Mouse (Mus musculus): Measurements from ENCODE around the gene Tmem150b.

DNA sequence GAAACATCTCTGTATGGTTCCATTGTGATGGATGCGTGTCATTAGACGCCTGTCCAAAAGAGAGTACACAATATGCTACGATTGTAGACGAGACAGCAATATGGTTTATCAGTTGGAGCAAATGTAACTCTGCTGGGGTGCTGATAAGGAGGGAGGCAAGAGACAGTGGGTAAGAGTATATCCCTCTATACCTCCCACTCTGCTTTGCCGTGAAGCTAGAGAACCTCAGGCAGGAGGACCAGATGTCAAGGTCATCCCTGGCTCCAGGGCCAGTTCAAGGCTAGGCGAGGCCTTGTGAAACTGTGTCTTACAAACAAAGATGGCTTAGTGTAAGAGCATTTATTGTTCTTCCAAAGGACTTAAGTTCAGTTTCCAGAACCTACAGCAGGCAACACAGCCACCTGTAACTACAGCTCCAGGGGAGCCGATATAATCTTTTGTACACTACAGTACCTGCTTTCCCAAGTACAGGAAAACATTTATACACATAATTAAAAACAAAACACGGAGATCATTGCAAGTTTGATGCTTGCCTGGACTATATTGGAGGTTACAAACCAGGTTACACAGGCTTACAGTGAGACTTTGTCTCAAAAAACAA, 54.3 kb downstream of the Tmem150b start:
- TF ChIP-seq TAL1 (IDR thresholded peaks at IDR 0.05; ENCODE audit: low read length), result peak; percentile 87
- peak; percentile 92 for TF ChIP-seq GATA1 (IDR thresholded peaks at IDR 0.05; ENCODE audit: low read length)

Data from erythroblast, embryonic 14.5 days (primary cell).